ENCODE assay signal across 10 mouse cellular contexts in the genomic region with DNA sequence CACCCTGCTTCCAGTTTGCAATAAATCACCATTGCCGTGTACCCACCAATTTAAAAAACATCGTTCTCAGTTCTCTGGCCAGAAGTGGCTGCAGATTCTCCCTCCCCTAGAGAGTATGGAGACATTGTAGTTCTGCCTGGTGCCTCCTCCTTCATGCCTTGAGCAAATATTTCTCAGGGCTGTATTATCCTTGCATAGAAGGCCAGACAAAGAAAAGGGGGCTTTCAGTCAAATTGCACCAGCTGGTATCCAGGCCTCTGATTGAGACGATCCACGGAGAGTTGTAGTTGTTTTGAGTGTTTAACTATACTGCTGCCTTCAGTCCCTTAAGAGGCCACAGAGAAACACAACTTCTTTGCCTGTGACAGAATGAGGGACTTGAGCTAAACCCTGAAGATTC.
DNase-seq lines count a peak whose midpoint lies in the region; ATAC-seq and TF ChIP-seq lines count a peak whose summit lies in the region.
"Had no signal": no experiment of that assay in that cellular context is flagged by ENCODE, and none has a peak within 500 bp of the region (broad histone marks: within the 10 kb centered on the region; RNA-seq: fewer than 3 reads in every experiment).

No protein-coding gene starts in this region.

- H3K4me1 ChIP-seq in embryonic facial prominence, embryonic 13.5 days: peaks cover 37% of the 10 kb centered on the region
- peaks cover 8% of the 10 kb centered on the region for H3K4me1 ChIP-seq in embryonic facial prominence, embryonic 10.5 days
- peaks cover 25% of the 10 kb centered on the region for H3K4me1 ChIP-seq in heart, embryonic 16.5 days (ENCODE audit: control insufficient read depth, insufficient read depth, low read length)
- peaks cover 18% of the 10 kb centered on the region for H3K4me1 ChIP-seq in lung, embryonic 14.5 days (ENCODE audit: insufficient read depth)
- peaks cover 30% of the 10 kb centered on the region for H3K4me1 ChIP-seq in embryonic facial prominence, embryonic 14.5 days (ENCODE audit: control insufficient read depth, insufficient read depth, low read length)
- no peaks in the 10 kb centered on the region for H3K4me1 ChIP-seq in liver, embryonic 11.5 days (replicated peaks; ENCODE audit: control insufficient read depth, insufficient read depth, low read length)

- ATAC-seq in embryonic facial prominence, embryonic 13.5 days (ENCODE audit: insufficient number of reproducible peaks, insufficient read depth, low FRiP score, low TSS enrichment, low read depth): no peak
- no peak; the same call in 1 of the 2 replicates for ATAC-seq in heart, embryonic 16.5 days (replicated peaks; ENCODE audit: extremely low read depth, insufficient read depth, low FRiP score)
- peak; percentile 36; the same call in 1 of the 2 replicates for ATAC-seq in lung, embryonic 14.5 days (ENCODE audit: insufficient read depth)
- ATAC-seq in embryonic facial prominence, embryonic 14.5 days (ENCODE audit: low read depth): no peak
- no peak for ATAC-seq in liver, embryonic 11.5 days (replicated peaks; ENCODE audit: low FRiP score)

- no peaks in the 10 kb centered on the region for H3K9me3 ChIP-seq in embryonic facial prominence, embryonic 13.5 days
- no peaks in the 10 kb centered on the region for H3K9me3 ChIP-seq in embryonic facial prominence, embryonic 10.5 days
- no peaks in the 10 kb centered on the region for H3K9me3 ChIP-seq in heart, embryonic 16.5 days (replicated peaks; ENCODE audit: control insufficient read depth, low read length)
- H3K9me3 ChIP-seq in lung, embryonic 14.5 days (ENCODE audit: low read depth, low read length): no peaks in the 10 kb centered on the region
- H3K9me3 ChIP-seq in embryonic facial prominence, embryonic 14.5 days (ENCODE audit: control insufficient read depth, low read length): no peaks in the 10 kb centered on the region
- H3K9me3 ChIP-seq in liver, embryonic 11.5 days (ENCODE audit: control insufficient read depth, low read length): no peaks in the 10 kb centered on the region

- no peak overlapping the region for H3K4me2 ChIP-seq in embryonic facial prominence, embryonic 13.5 days
- H3K4me2 ChIP-seq in heart, embryonic 16.5 days (ENCODE audit: low read depth, low read length): peak overlapping the region; percentile 36; the same call in 1 of the 2 replicates
- peak overlapping the region; percentile 20; the same call in 1 of the 2 replicates for H3K4me2 ChIP-seq in lung, embryonic 14.5 days
- H3K4me2 ChIP-seq in embryonic facial prominence, embryonic 14.5 days (ENCODE audit: low read depth, low read length): no peak overlapping the region; the same call in 1 of the 2 replicates
- H3K4me2 ChIP-seq in liver, embryonic 11.5 days: no peak overlapping the region

- H3K36me3 ChIP-seq in embryonic facial prominence, embryonic 13.5 days: no peaks in the 10 kb centered on the region
- H3K36me3 ChIP-seq in embryonic facial prominence, embryonic 10.5 days (replicated peaks): no peaks in the 10 kb centered on the region
- no peaks in the 10 kb centered on the region for H3K36me3 ChIP-seq in heart, embryonic 16.5 days (ENCODE audit: control insufficient read depth, insufficient read depth)
- H3K36me3 ChIP-seq in lung, embryonic 14.5 days (ENCODE audit: insufficient read depth): no peaks in the 10 kb centered on the region
- H3K36me3 ChIP-seq in embryonic facial prominence, embryonic 14.5 days (ENCODE audit: control insufficient read depth, insufficient read depth, low read length): no peaks in the 10 kb centered on the region
- H3K36me3 ChIP-seq in liver, embryonic 11.5 days (ENCODE audit: control insufficient read depth, insufficient read depth, low read length): no peaks in the 10 kb centered on the region

- 37% methylated on average over 4 of the region's 4 CpGs for WGBS in embryonic facial prominence, embryonic 13.5 days
- 64% methylated on average over 4 of the region's 4 CpGs for WGBS in embryonic facial prominence, embryonic 10.5 days
- 29% methylated on average over 4 of the region's 4 CpGs for WGBS in heart, embryonic 16.5 days
- 20% methylated on average over 4 of the region's 4 CpGs for WGBS in lung, embryonic 14.5 days
- 24% methylated on average over 4 of the region's 4 CpGs for WGBS in embryonic facial prominence, embryonic 14.5 days
- WGBS in liver, embryonic 11.5 days: 71% methylated on average over 4 of the region's 4 CpGs

- intact Hi-C loops in heart, postnatal 14 days (cut with DNase I): no loop called here

- no peak for TF ChIP-seq CTCF in lung, embryonic 14.5 days (IDR thresholded peaks at IDR 0.05; ENCODE audit: low read depth)

- H3K27ac ChIP-seq in embryonic facial prominence, embryonic 13.5 days: peak overlapping the region; percentile 55
- no peak overlapping the region for H3K27ac ChIP-seq in embryonic facial prominence, embryonic 10.5 days (replicated peaks)
- H3K27ac ChIP-seq in heart, embryonic 16.5 days (ENCODE audit: low read length): peak overlapping the region; percentile 69
- H3K27ac ChIP-seq in lung, embryonic 14.5 days (ENCODE audit: low read depth): peak overlapping the region; percentile 70
- 0 out of 2 replicates have a peak overlapping the region, but pooled peaks have one; percentile 40 for H3K27ac ChIP-seq in embryonic facial prominence, embryonic 14.5 days (replicated peaks; ENCODE audit: low read depth, low read length)
- no peak overlapping the region for H3K27ac ChIP-seq in liver, embryonic 11.5 days (ENCODE audit: low read depth, low read length)

- H3K27me3 ChIP-seq in embryonic facial prominence, embryonic 13.5 days: peaks cover 3% of the 10 kb centered on the region; the same call in 1 of the 2 replicates
- peaks cover 3% of the 10 kb centered on the region; the same call in 1 of the 2 replicates for H3K27me3 ChIP-seq in embryonic facial prominence, embryonic 10.5 days (replicated peaks; ENCODE audit: low read depth, poor library complexity, severe bottlenecking)
- no peaks in the 10 kb centered on the region for H3K27me3 ChIP-seq in heart, embryonic 16.5 days (ENCODE audit: control insufficient read depth, insufficient read depth, low read length)
- no peaks in the 10 kb centered on the region for H3K27me3 ChIP-seq in lung, embryonic 14.5 days (ENCODE audit: insufficient read depth, low read length)
- no peaks in the 10 kb centered on the region for H3K27me3 ChIP-seq in embryonic facial prominence, embryonic 14.5 days (replicated peaks; ENCODE audit: control insufficient read depth, insufficient read depth, low read length)
- no peaks in the 10 kb centered on the region for H3K27me3 ChIP-seq in liver, embryonic 11.5 days (replicated peaks; ENCODE audit: control insufficient read depth, insufficient read depth, low read length)

- no peak for DNase-seq in embryonic facial prominence, embryonic 10.5 days (ENCODE audit: low spot score)
- DNase-seq in heart, postnatal 14 days: no peak
- DNase-seq in lung, embryonic 14.5 days: no peak
- DNase-seq in lung, postnatal 10 days: no peak
- DNase-seq in embryonic facial prominence, embryonic 14.5 days (ENCODE audit: low spot score): peak; percentile 22
- DNase-seq in liver, embryonic 11.5 days (ENCODE audit: low spot score): no peak
- DNase-seq: liver; thymus, postnatal 4 days had no signal

- H3K4me3 ChIP-seq in embryonic facial prominence, embryonic 13.5 days: no peak overlapping the region
- no peak overlapping the region for H3K4me3 ChIP-seq in embryonic facial prominence, embryonic 10.5 days
- H3K4me3 ChIP-seq in heart, embryonic 16.5 days (ENCODE audit: low read length): no peak overlapping the region
- H3K4me3 ChIP-seq in lung, embryonic 14.5 days (ENCODE audit: low read depth, low read length): no peak overlapping the region
- no peak overlapping the region for H3K4me3 ChIP-seq in embryonic facial prominence, embryonic 14.5 days (ENCODE audit: low read depth, low read length)
- no peak overlapping the region for H3K4me3 ChIP-seq in liver, embryonic 11.5 days (ENCODE audit: low read depth, low read length)

- no peak overlapping the region for H3K9ac ChIP-seq in embryonic facial prominence, embryonic 13.5 days
- no peak overlapping the region for H3K9ac ChIP-seq in heart, embryonic 16.5 days (ENCODE audit: low read length)
- no peak overlapping the region for H3K9ac ChIP-seq in lung, embryonic 14.5 days
- H3K9ac ChIP-seq in embryonic facial prominence, embryonic 14.5 days (ENCODE audit: low read depth, low read length): no peak overlapping the region
- H3K9ac ChIP-seq in liver, embryonic 11.5 days (ENCODE audit: low read depth, low read length): no peak overlapping the region

Comparison
In these comparisons a context has a peak if more than half of its experiments do, and no peak if none do; other contexts are left out.
1. H3K27ac ChIP-seq: peak in embryonic facial prominence, embryonic 13.5 days (single experiment), heart, embryonic 16.5 days (single experiment), lung, embryonic 14.5 days (single experiment) and embryonic facial prominence, embryonic 14.5 days (single experiment); none in embryonic facial prominence, embryonic 10.5 days (single experiment) and liver, embryonic 11.5 days (single experiment).
2. H3K4me2 ChIP-seq: peak in heart, embryonic 16.5 days (single experiment) and lung, embryonic 14.5 days (single experiment); none in embryonic facial prominence, embryonic 13.5 days (single experiment), embryonic facial prominence, embryonic 14.5 days (single experiment) and liver, embryonic 11.5 days (single experiment).